Mouse (Mus musculus) ES-Bruce4 (cell line): ENCODE data around the gene Ppm1h. TPM values are rescaled to one million over a fixed set of nuclear protein-coding genes. Genes with fewer than 3 reads are reported as not detected.

Experiments
- H3K27ac ChIP-seq: 2 replicates; pipeline ENCODE4 v1.5.1; 2012; ENCODE audit warnings: low read length, inconsistent platforms; ENCODE audit not compliant: insufficient read depth
- H3K27me3 ChIP-seq: 2 replicates; pipeline ENCODE4 v1.6.1; 2012; ENCODE audit warnings: mild to moderate bottlenecking, low read length, inconsistent platforms; ENCODE audit not compliant: control insufficient read depth, poor library complexity, insufficient read depth, severe bottlenecking
- H3K36me3 ChIP-seq: 2 replicates; pipeline ENCODE4 v1.6.1; 2012; ENCODE audit warnings: inconsistent platforms, mild to moderate bottlenecking, low read length, moderate library complexity; ENCODE audit not compliant: control insufficient read depth, poor library complexity, insufficient read depth, severe bottlenecking
- H3K4me1 ChIP-seq: one replicate; pipeline ENCODE4 v1.8.1; 2011; ENCODE audit warnings: low read length; ENCODE audit not compliant: control insufficient read depth, insufficient read depth
- H3K4me3 ChIP-seq: 2 replicates; pipeline ENCODE4 v1.5.1; 2011; ENCODE audit warnings: low read depth, mild to moderate bottlenecking, low read length
- H3K9ac ChIP-seq: 2 replicates; pipeline ENCODE4 v1.6.1; 2012; ENCODE audit warnings: low read depth, mild to moderate bottlenecking, inconsistent platforms; ENCODE audit not compliant: poor library complexity, severe bottlenecking
- H3K9me3 ChIP-seq: replicated peaks from 2 replicates; pipeline ENCODE4 v1.6.1; 2012; ENCODE audit warnings: mild to moderate bottlenecking, low read length, inconsistent platforms; ENCODE audit not compliant: control insufficient read depth, poor library complexity, insufficient read depth, severe bottlenecking
- CTCF ChIP-seq: IDR thresholded peaks from one replicate; pipeline ENCODE4 v1.8.1; 2011; ENCODE audit warnings: low read depth, low read length
- EP300 ChIP-seq: IDR thresholded peaks from 2 replicates; pipeline ENCODE4 v1.6.1; 2011; ENCODE audit warnings: low read depth, low read length; ENCODE audit not compliant: insufficient read depth
- POLR2A ChIP-seq: IDR thresholded peaks from one replicate; pipeline ENCODE4 v1.8.1; 2011; ENCODE audit warnings: low read length; ENCODE audit not compliant: insufficient read depth
- polyA plus RNA-seq: library from polyadenylated mRNA; stranded (reverse); fragments of >200 nt; gene quantifications from 2 replicates; pipeline ENCODE4 v1.2.4, GENCODE M21; 2011; ENCODE audit warnings: low read depth; ENCODE audit not compliant: missing spikeins, insufficient read depth, insufficient read length

Gene Ppm1h
- polyA plus RNA-seq, 1 experiment: 8.7 TPM

GRCm38 (mm10) chr10:122681085-122681408 is 2.5 kb downstream of the Ppm1h start:
- no peak overlapping the region for H3K9ac ChIP-seq
- H3K27me3 ChIP-seq: peaks cover 4% of the 10 kb centered on the region; the same call in 1 of the 2 replicates
- no peak overlapping the region for H3K27ac ChIP-seq
- H3K4me3 ChIP-seq: no peak overlapping the region
- H3K36me3 ChIP-seq: no peaks in the 10 kb centered on the region
- TF ChIP-seq CTCF (no peak), EP300 (no peak), POLR2A (no peak)
- peaks cover 3% of the 10 kb centered on the region for H3K4me1 ChIP-seq
- H3K9me3 ChIP-seq: no peaks in the 10 kb centered on the region

- Histone ChIP-seq H3K27me3 (peaks cover 4% of the 10 kb centered on the region; the same call in 1 of the 2 replicates), H3K4me1 (peaks cover 3% of the 10 kb centered on the region), H3K9me3 (no peaks in the 10 kb centered on the region; the same call in 1 of the 2 replicates), H3K36me3 (no peaks in the 10 kb centered on the region), H3K9ac (no peak overlapping the region), H3K4me3 (no peak overlapping the region), H3K27ac (no peak overlapping the region)
- TF ChIP-seq EP300 (no peak), CTCF (no peak), POLR2A (no peak)
Observed at GRCm38 (mm10) chr10:122683819-122684330, 5.3 kb downstream of the Ppm1h start.

GRCm38 (mm10) chr10:122685297-122685696 is 6.7 kb downstream of the Ppm1h start:
- no peak for TF ChIP-seq EP300
- no peak for TF ChIP-seq POLR2A
- TF ChIP-seq CTCF: no peak
- H3K9ac ChIP-seq: no peak overlapping the region
- no peak overlapping the region for H3K4me3 ChIP-seq
- H3K27ac ChIP-seq: no peak overlapping the region
- H3K9me3 ChIP-seq: no peaks in the 10 kb centered on the region; the same call in 1 of the 2 replicates
- H3K36me3 ChIP-seq: no peaks in the 10 kb centered on the region
- H3K27me3 ChIP-seq: peaks cover 3% of the 10 kb centered on the region; the same call in 1 of the 2 replicates
- peaks cover 3% of the 10 kb centered on the region for H3K4me1 ChIP-seq

GRCm38 (mm10) chr10:122685836-122686531 is 7.4 kb downstream of the Ppm1h start:
- no peak overlapping the region for H3K27ac ChIP-seq
- TF ChIP-seq POLR2A: no peak
- no peak for TF ChIP-seq EP300
- TF ChIP-seq CTCF: no peak

GRCm38 (mm10) chr10:122690698-122691097 is 12.1 kb downstream of the Ppm1h start:
- TF ChIP-seq POLR2A: no peak
- no peak for TF ChIP-seq EP300
- TF ChIP-seq CTCF: no peak
- no peaks in the 10 kb centered on the region for H3K36me3 ChIP-seq
- H3K9me3 ChIP-seq: no peaks in the 10 kb centered on the region; the same call in 1 of the 2 replicates
- no peaks in the 10 kb centered on the region; the same call in 1 of the 2 replicates for H3K27me3 ChIP-seq
- no peak overlapping the region for H3K9ac ChIP-seq
- H3K4me1 ChIP-seq: no peaks in the 10 kb centered on the region
- H3K27ac ChIP-seq: no peak overlapping the region
- H3K4me3 ChIP-seq: no peak overlapping the region

More at GRCm38 (mm10) chr10:122685836-122686531, 7.4 kb downstream of the Ppm1h start:
- Histone ChIP-seq H3K9ac (no peak overlapping the region), H3K36me3 (no peaks in the 10 kb centered on the region), H3K27me3 (peaks cover 2% of the 10 kb centered on the region; the same call in 1 of the 2 replicates), H3K4me3 (no peak overlapping the region), H3K9me3 (no peaks in the 10 kb centered on the region; the same call in 1 of the 2 replicates), H3K4me1 (no peaks in the 10 kb centered on the region)
